Mouse (Mus musculus): ENCODE data around the gene Il31.

GRCm38 (mm10) chr5:123464638-123465037 is 24.7 kb downstream of the Il31 start:
- TF ChIP-seq GATA1 (IDR thresholded peaks at IDR 0.05; ENCODE audit: low read length) (no peak), TAL1 (IDR thresholded peaks at IDR 0.05; ENCODE audit: low read length) (no peak)

Data from erythroblast, embryonic 14.5 days (primary cell).